Mouse (Mus musculus): ENCODE measurements at regions not wholly inside any gene's neighbourhood (a gene's known extent, or its start where the extent isn't known, plus 50 kb on each side); places are given as distances from the start of the nearest gene placed in this dataset.

DNA sequence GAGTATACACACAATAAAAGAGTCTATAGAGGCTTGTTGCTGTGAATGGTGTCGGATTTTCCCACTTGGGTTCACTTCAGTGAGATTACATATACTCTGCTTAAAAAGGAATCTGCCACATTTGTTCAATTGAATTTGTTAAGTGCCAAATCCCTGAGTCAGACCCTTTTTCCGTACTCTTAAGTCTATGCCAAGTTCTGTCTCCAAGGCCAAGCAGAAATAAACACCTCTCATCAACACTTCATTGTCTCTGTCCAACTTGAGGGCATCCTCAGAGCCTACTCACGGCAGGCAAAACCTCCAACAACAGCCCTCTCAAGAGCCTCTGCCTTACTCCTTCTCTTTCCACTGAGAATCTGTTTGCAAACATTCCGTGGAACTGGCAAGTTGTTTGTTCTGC, 325.6 kb upstream of the Nr2f2 start:
- TF ChIP-seq CTCF (conservative IDR thresholded peaks at IDR 0.05; ENCODE audit: low read length), result no peak
- TF ChIP-seq POU5F1 (IDR thresholded peaks at IDR 0.05; ENCODE audit: borderline replicate concordance, low read length), result no peak

Measured in E14TG2a.4 (cell line).